8 mouse cellular contexts compared by ENCODE assay signal in the genomic region with DNA sequence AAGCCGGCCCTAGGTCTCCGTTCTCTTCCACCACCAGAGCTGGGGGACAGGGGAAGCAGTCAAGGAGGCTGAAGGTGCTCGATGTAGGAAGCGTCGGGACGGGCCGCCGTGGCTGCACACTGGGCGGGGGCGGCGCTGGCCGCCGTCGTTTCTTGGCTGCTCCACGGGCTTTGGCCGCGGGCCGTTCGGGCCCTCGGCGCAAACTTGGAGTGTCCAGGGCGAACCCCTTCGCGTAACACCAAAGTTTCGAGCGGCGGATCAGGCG. TPM values are rescaled to one million over a fixed set of nuclear protein-coding genes. Genes with fewer than 3 reads are reported as not detected.
DNase-seq lines count a peak whose midpoint lies in the region; ATAC-seq lines count a peak whose summit lies in the region.

No protein-coding gene starts in this region.

- H3K4me2 ChIP-seq in limb, embryonic 13.5 days (replicated peaks), result peak overlapping the region; percentile 84
- peak overlapping the region; percentile 90 for H3K4me2 ChIP-seq in stomach, embryonic 15.5 days

- H3K36me3 ChIP-seq in limb, embryonic 13.5 days, result no peaks in the 10 kb centered on the region
- no peaks in the 10 kb centered on the region for H3K36me3 ChIP-seq in stomach, embryonic 15.5 days

- H3K4me1 ChIP-seq in limb, embryonic 13.5 days, result peaks cover 33% of the 10 kb centered on the region
- peaks cover 24% of the 10 kb centered on the region for H3K4me1 ChIP-seq in stomach, embryonic 15.5 days

- H3K9ac ChIP-seq in limb, embryonic 13.5 days, result peak overlapping the region; percentile 82
- no peak overlapping the region for H3K9ac ChIP-seq in stomach, embryonic 15.5 days

- H3K27ac ChIP-seq in limb, embryonic 13.5 days, result no peak overlapping the region
- no peak overlapping the region for H3K27ac ChIP-seq in stomach, embryonic 15.5 days

- peak; percentile 40 to 57 for DNase-seq in cerebellum, postnatal 10 days
- no peak for DNase-seq in cerebellum, postnatal 36 days
- DNase-seq in ovary, postnatal 36 days (ENCODE audit: low spot score), result peak; percentile 16
- no peak for DNase-seq in ovary, postnatal 10 days (ENCODE audit: low spot score)
- DNase-seq in layer of hippocampus, postnatal 14 days (ENCODE audit: low spot score in 2 of 2), result no peak
- no peak for DNase-seq in spleen, postnatal 4 days (ENCODE audit: low spot score in 2 of 2)

- no peaks in the 10 kb centered on the region for H3K9me3 ChIP-seq in limb, embryonic 13.5 days
- no peaks in the 10 kb centered on the region for H3K9me3 ChIP-seq in stomach, embryonic 15.5 days

- ATAC-seq in limb, embryonic 13.5 days (ENCODE audit: low FRiP score, low read depth), result no peak
- no peak for ATAC-seq in stomach, embryonic 15.5 days (ENCODE audit: insufficient read depth, low FRiP score, low read depth)

- H3K27me3 ChIP-seq in limb, embryonic 13.5 days, result peaks cover 88% of the 10 kb centered on the region
- peaks cover 77% of the 10 kb centered on the region for H3K27me3 ChIP-seq in stomach, embryonic 15.5 days (replicated peaks)

- H3K4me3 ChIP-seq in limb, embryonic 13.5 days, result peak overlapping the region; percentile 71
- H3K4me3 ChIP-seq in stomach, embryonic 15.5 days (replicated peaks), result peak overlapping the region; percentile 66

- under 1% methylated on average over 28 of the region's 28 CpGs for WGBS in limb, embryonic 13.5 days
- WGBS in stomach, embryonic 15.5 days, result 1% methylated on average over 28 of the region's 28 CpGs

RNA-seq across cellular contexts. Expression of a gene that starts 1.3 kb away (rescaled TPM):
- 3.5 and 4.6 TPM in 2 replicates for polyA plus RNA-seq in limb, embryonic 13.5 days (2015; fragmentation: Nextera tagmentation; extraction: Ambion mirVana)
- 3.7 and 3.9 TPM in 2 replicates for polyA plus RNA-seq in stomach, embryonic 15.5 days (2015; fragmentation: Nextera tagmentation; extraction: Ambion mirVana)
- total RNA-seq in layer of hippocampus, postnatal 14 days (2021), result 10 to 100 TPM; 12.1 to 13.5 TPM

RNA-seq across cellular contexts. Expression of a gene that starts 35.0 kb away (rescaled TPM):
- 2.9 and 3.3 TPM in 2 replicates for polyA plus RNA-seq in limb, embryonic 13.5 days (2015; fragmentation: Nextera tagmentation; extraction: Ambion mirVana)
- polyA plus RNA-seq in stomach, embryonic 15.5 days (2015; fragmentation: Nextera tagmentation; extraction: Ambion mirVana), result 2.2 TPM in 2 replicates
- 10 to 100 TPM; 72.8 to 83.8 TPM for total RNA-seq in layer of hippocampus, postnatal 14 days (2021)

RNA-seq across cellular contexts. Expression of a gene that starts 52.2 kb away (rescaled TPM):
- polyA plus RNA-seq in limb, embryonic 13.5 days (2015; fragmentation: Nextera tagmentation; extraction: Ambion mirVana), result 0.32 and 0.48 TPM in 2 replicates
- 0.33 and 0.44 TPM in 2 replicates for polyA plus RNA-seq in stomach, embryonic 15.5 days (2015; fragmentation: Nextera tagmentation; extraction: Ambion mirVana)
- total RNA-seq in layer of hippocampus, postnatal 14 days (2021), result 100 to 1,000 TPM; 309 to 331 TPM

RNA-seq across cellular contexts. Expression of a gene that starts 57.4 kb away (rescaled TPM):
- 11.2 and 13.5 TPM in 2 replicates for polyA plus RNA-seq in limb, embryonic 13.5 days (2015; fragmentation: Nextera tagmentation; extraction: Ambion mirVana)
- 37.2 and 40.7 TPM in 2 replicates for polyA plus RNA-seq in stomach, embryonic 15.5 days (2015; fragmentation: Nextera tagmentation; extraction: Ambion mirVana)
- total RNA-seq in layer of hippocampus, postnatal 14 days (2021), result 10 to 100 TPM; 47.1 to 50.2 TPM

Comparison
In these comparisons a context has a peak if more than half of its experiments do, and no peak if none do; other contexts are left out.
1. DNase-seq: peak in cerebellum, postnatal 10 days (2 of 2) and ovary, postnatal 36 days (single experiment); none in cerebellum, postnatal 36 days (0 of 2), ovary, postnatal 10 days (single experiment), layer of hippocampus, postnatal 14 days (0 of 2) and spleen, postnatal 4 days (0 of 2).